In the genomic region with DNA sequence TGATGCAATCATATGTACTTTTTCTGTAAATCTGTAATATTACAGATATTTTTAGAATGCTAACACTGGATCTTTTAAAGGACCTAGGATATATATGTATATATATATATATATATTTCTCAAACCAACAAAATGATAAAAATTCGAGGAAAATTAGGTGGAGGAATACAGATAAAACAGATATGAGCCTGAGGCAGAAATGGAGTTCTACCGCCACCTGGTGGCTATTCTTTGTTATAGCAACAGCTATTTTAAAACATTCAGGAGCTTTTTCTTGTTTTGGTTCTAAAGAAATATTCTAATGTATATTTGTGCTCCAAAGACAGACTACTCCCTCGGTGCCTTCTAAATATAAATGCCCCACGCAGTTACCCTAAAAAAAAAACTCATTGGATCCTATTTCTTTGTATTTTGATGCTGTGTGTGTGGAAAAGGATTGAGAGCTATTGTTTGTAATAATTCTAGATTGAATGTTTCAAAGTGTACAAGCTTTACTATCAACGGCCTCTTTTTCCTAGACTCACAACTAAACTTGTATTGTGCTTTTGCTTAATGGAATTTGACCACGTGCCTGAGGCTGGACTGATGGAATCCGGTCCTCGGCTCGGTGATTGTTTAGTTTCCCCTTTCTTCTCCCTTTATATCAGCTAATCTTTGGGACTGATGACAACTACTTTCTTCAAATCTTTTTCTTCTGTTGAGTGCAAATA, we compare ENCODE assay signal across 9 mouse cellular contexts. TPM values are rescaled to one million over a fixed set of nuclear protein-coding genes. Genes with fewer than 3 reads are reported as not detected.
DNase-seq lines count a peak whose midpoint lies in the region; ATAC-seq and TF ChIP-seq lines count a peak whose summit lies in the region.
"Had no signal": no experiment of that assay in that cellular context is flagged by ENCODE, and none has a peak within 500 bp of the region (broad histone marks: within the 10 kb centered on the region; RNA-seq: fewer than 3 reads in every experiment).

No protein-coding gene starts in this region.

- TF ChIP-seq EP300 in lung, postnatal 0 days (IDR thresholded peaks at IDR 0.05) = no peak

- no peak overlapping the region for H3K27ac ChIP-seq in lung, postnatal 0 days (ENCODE audit: low read length)
- no peak overlapping the region; the same call in 1 of the 2 replicates for H3K27ac ChIP-seq in embryonic facial prominence, embryonic 10.5 days (replicated peaks)
- no peak overlapping the region for H3K27ac ChIP-seq in midbrain, embryonic 12.5 days (replicated peaks)

- no peak overlapping the region for H3K4me2 ChIP-seq in lung, postnatal 0 days (replicated peaks; ENCODE audit: low read depth, low read length)
- H3K4me2 ChIP-seq in midbrain, embryonic 12.5 days (replicated peaks) = peak overlapping the region; percentile 38

- no peaks in the 10 kb centered on the region for H3K27me3 ChIP-seq in lung, postnatal 0 days (replicated peaks; ENCODE audit: insufficient read depth, low read length)
- no peaks in the 10 kb centered on the region for H3K27me3 ChIP-seq in embryonic facial prominence, embryonic 10.5 days (replicated peaks; ENCODE audit: low read depth, poor library complexity, severe bottlenecking)
- H3K27me3 ChIP-seq in midbrain, embryonic 12.5 days = no peaks in the 10 kb centered on the region

- no peaks in the 10 kb centered on the region for H3K4me1 ChIP-seq in lung, postnatal 0 days (ENCODE audit: insufficient read depth, low read depth, low read length)
- no peaks in the 10 kb centered on the region for H3K4me1 ChIP-seq in embryonic facial prominence, embryonic 10.5 days
- H3K4me1 ChIP-seq in midbrain, embryonic 12.5 days = no peaks in the 10 kb centered on the region

- TF ChIP-seq CTCF in lung, postnatal 0 days (IDR thresholded peaks at IDR 0.05) = peak; percentile 72

- ATAC-seq in lung, postnatal 0 days = no peak
- ATAC-seq in midbrain, embryonic 12.5 days (ENCODE audit: low FRiP score, low read depth) = peak; percentile 42
- ATAC-seq in erythroblast, adult 5-6 weeks (replicated peaks; ENCODE audit: low FRiP score, poor library complexity, severe bottlenecking) = no peak

- no peaks in the 10 kb centered on the region for H3K36me3 ChIP-seq in lung, postnatal 0 days (ENCODE audit: insufficient read depth, low read length)
- no peaks in the 10 kb centered on the region for H3K36me3 ChIP-seq in embryonic facial prominence, embryonic 10.5 days (replicated peaks)
- no peaks in the 10 kb centered on the region for H3K36me3 ChIP-seq in midbrain, embryonic 12.5 days

- DNase-seq in embryo, embryonic 11.5 days (ENCODE audit: low read depth, low spot score) = peak; percentile 14
- no peak for DNase-seq in embryo, embryonic 11 days
- DNase-seq in lung, postnatal 0 days (ENCODE audit: low spot score) = peak; percentile 57
- DNase-seq in lung, postnatal 25 days (ENCODE audit: low spot score) = no peak
- DNase-seq in embryonic facial prominence, embryonic 10.5 days (ENCODE audit: low spot score) = no peak
- DNase-seq in thymus, adult 18-20 months = no peak

- no peaks in the 10 kb centered on the region for H3K9me3 ChIP-seq in lung, postnatal 0 days (ENCODE audit: low read length)
- no peaks in the 10 kb centered on the region for H3K9me3 ChIP-seq in embryonic facial prominence, embryonic 10.5 days
- H3K9me3 ChIP-seq in midbrain, embryonic 12.5 days = no peaks in the 10 kb centered on the region

- WGBS in lung, postnatal 0 days = 20% methylated on average over 9 of the region's 9 CpGs
- WGBS in embryonic facial prominence, embryonic 10.5 days = 20% methylated on average over 9 of the region's 9 CpGs
- WGBS in midbrain, embryonic 12.5 days = 16% methylated on average over 9 of the region's 9 CpGs

- no peak overlapping the region for H3K9ac ChIP-seq in lung, postnatal 0 days (replicated peaks; ENCODE audit: low read depth)
- H3K9ac ChIP-seq in midbrain, embryonic 12.5 days (replicated peaks) = no peak overlapping the region

- no peak overlapping the region for H3K4me3 ChIP-seq in lung, postnatal 0 days (ENCODE audit: low read depth, low read length)
- H3K4me3 ChIP-seq in embryonic facial prominence, embryonic 10.5 days = peak overlapping the region; percentile 16; the same call in 1 of the 2 replicates
- H3K4me3 ChIP-seq in midbrain, embryonic 12.5 days = 0 out of 2 replicates have a peak overlapping the region, but pooled peaks have one; percentile 3

RNA-seq across cellular contexts. Expression of gene A730009L09Rik, which starts 44.8 kb away (rescaled TPM):
- polyA plus RNA-seq in lung, postnatal 0 days (2015; fragmentation: Nextera tagmentation; extraction: Ambion mirVana) = not detected in 2 replicates
- polyA plus RNA-seq in embryonic facial prominence, embryonic 10.5 days (2016; fragmentation: Nextera tagmentation; extraction: Ambion mirVana) = not detected in 2 replicates
- not detected in 2 replicates for polyA plus RNA-seq in midbrain, embryonic 12.5 days (2016; fragmentation: Nextera tagmentation; extraction: Ambion mirVana)
- total RNA-seq in erythroblast, adult 5-6 weeks (2015; ENCODE audit: low replicate concordance) = not detected in 2 replicates
- total RNA-seq in erythroblast, adult 5-6 weeks (2017; ENCODE audit: low replicate concordance) = not detected in 2 replicates
- polyA plus RNA-seq: small intestine, adult 2 months had no signal

Comparison
In these comparisons a context has a peak if more than half of its experiments do, and no peak if none do; other contexts are left out.
1. DNase-seq: peak in embryo, embryonic 11.5 days (single experiment) and lung, postnatal 0 days (single experiment); none in embryo, embryonic 11 days (single experiment), lung, postnatal 25 days (single experiment), embryonic facial prominence, embryonic 10.5 days (single experiment) and thymus, adult 18-20 months (0 of 2).